Mouse (Mus musculus) CH12.LX (cell line): ENCODE measurements at regions not wholly inside any gene's neighbourhood (a gene's known extent, or its start where the extent isn't known, plus 50 kb on each side); places are given as distances from the start of the nearest gene placed in this dataset.

Source experiments
- DNase-seq: peaks from one replicate; pipeline ENCODE4 v3.0.0-alpha.2; 2013; ENCODE audit errors: extremely low read depth
- H3K27ac ChIP-seq: 2 replicates; pipeline ENCODE4 v1.5.1; 2012; ENCODE audit warnings: low read depth, mild to moderate bottlenecking, control low read depth, moderate library complexity; ENCODE audit not compliant: insufficient read depth
- H3K27me3 ChIP-seq: replicated peaks from 2 replicates; pipeline ENCODE3; 2012; ENCODE audit warnings: inconsistent platforms
- H3K36me3 ChIP-seq, 2 experiments: replicated peaks in 1 of 2; 2 replicates each; pipeline versions ENCODE3 to v1.6.1; 2012; ENCODE audit warnings: inconsistent platforms in 1 of 2, low read length in 1 of 2, mild to moderate bottlenecking in 1 of 2, mixed read lengths in 1 of 2, moderate library complexity in 1 of 2; ENCODE audit not compliant: control insufficient read depth in 1 of 2, insufficient read depth in 1 of 2
- H3K4me1 ChIP-seq, 2 experiments: 2 replicates each; pipeline ENCODE4 v1.6.1; 2012; ENCODE audit warnings: inconsistent platforms in 1 of 2, moderate library complexity in 1 of 2; ENCODE audit not compliant: insufficient read depth in 2 of 2, control insufficient read depth in 1 of 2
- H3K4me2 ChIP-seq: 2 replicates; pipeline ENCODE4 v1.6.1; 2012; ENCODE audit warnings: low read depth, mild to moderate bottlenecking, control low read depth; ENCODE audit not compliant: poor library complexity, insufficient read depth, severe bottlenecking
- H3K4me3 ChIP-seq, 3 experiments: fragments of 150-350 bp in 1 of 3; sonication (generic) in 1 of 3; replicated peaks in 1 of 3; 2 replicates each; pipeline versions ENCODE3 to v1.5.1; 2011 to 2012; ENCODE audit warnings: low read depth in 2 of 3, low read length in 2 of 3, mild to moderate bottlenecking in 2 of 3, moderate library complexity in 2 of 3, control low read depth in 1 of 3, improper control_type of control experiment in 1 of 3, inconsistent platforms in 1 of 3, mixed read lengths in 1 of 3; ENCODE audit not compliant: poor library complexity in 1 of 3
- H3K79me2 ChIP-seq: replicated peaks from 2 replicates; pipeline ENCODE4 v1.6.1; 2012; ENCODE audit warnings: mild to moderate bottlenecking, moderate library complexity; ENCODE audit not compliant: control insufficient read depth, poor library complexity, insufficient read depth, severe bottlenecking; ENCODE audit errors: extremely low read depth
- H3K9ac ChIP-seq: 2 replicates; pipeline ENCODE4 v1.6.1; 2012; ENCODE audit warnings: low read depth, mild to moderate bottlenecking, control low read depth, moderate library complexity; ENCODE audit not compliant: insufficient read depth
- H3K9me3 ChIP-seq: replicated peaks from 2 replicates; pipeline ENCODE3; 2012; ENCODE audit warnings: low read length, inconsistent platforms, mixed read lengths
- BHLHE40 ChIP-seq: IDR thresholded peaks from 2 replicates; pipeline ENCODE4 v1.6.1; 2011; ENCODE audit warnings: mild to moderate bottlenecking, low read depth, low read length, improper control_type of control experiment
- CHD2 ChIP-seq: IDR thresholded peaks from 2 replicates; pipeline ENCODE4 v1.6.1; 2011; ENCODE audit warnings: low read length, improper control_type of control experiment
- E2F4 ChIP-seq: IDR thresholded peaks from 2 replicates; pipeline ENCODE4 v1.6.1; 2011; ENCODE audit warnings: low read depth, low read length, improper control_type of control experiment; ENCODE audit not compliant: insufficient replicate concordance
- ELF1 ChIP-seq: IDR thresholded peaks from 2 replicates; pipeline ENCODE4 v1.6.1; 2014; ENCODE audit warnings: low read depth, mild to moderate bottlenecking, inconsistent platforms, low read length, improper control_type of control experiment
- HCFC1 ChIP-seq: IDR thresholded peaks from 2 replicates; pipeline ENCODE4 v1.6.1; 2012; ENCODE audit warnings: low read depth, mild to moderate bottlenecking, inconsistent platforms, low read length, improper control_type of control experiment
- JUN ChIP-seq: IDR thresholded peaks from 2 replicates; pipeline ENCODE4 v1.6.1; 2011; ENCODE audit warnings: low read depth, mild to moderate bottlenecking, low read length, improper control_type of control experiment, moderate library complexity; ENCODE audit not compliant: insufficient read depth
- KAT2A ChIP-seq: IDR thresholded peaks from 2 replicates; pipeline ENCODE4 v1.6.1; 2012; ENCODE audit warnings: low read length, improper control_type of control experiment, inconsistent platforms; ENCODE audit not compliant: insufficient replicate concordance
- MXI1 ChIP-seq: IDR thresholded peaks from 2 replicates; pipeline ENCODE4 v1.6.1; 2011; ENCODE audit warnings: mild to moderate bottlenecking, low read depth, low read length, improper control_type of control experiment
- NRF1 ChIP-seq: IDR thresholded peaks from 2 replicates; pipeline ENCODE4 v1.6.1; 2014; ENCODE audit warnings: low read depth, mild to moderate bottlenecking, inconsistent platforms, low read length, improper control_type of control experiment, moderate library complexity
- POLR2A ChIP-seq: IDR thresholded peaks from 2 replicates; pipeline ENCODE4 v1.6.1; 2011; ENCODE audit warnings: low read depth, mild to moderate bottlenecking, improper control_type of control experiment, low read length
- SMC3 ChIP-seq: IDR thresholded peaks from 2 replicates; pipeline ENCODE4 v1.6.1; 2011; ENCODE audit warnings: low read depth, low read length, improper control_type of control experiment
- TBP ChIP-seq: conservative IDR thresholded peaks from 2 replicates; pipeline ENCODE4 v1.6.1; 2011; ENCODE audit warnings: low read depth, low read length, improper control_type of control experiment
- UBTF ChIP-seq: IDR thresholded peaks from 2 replicates; pipeline ENCODE4 v1.6.1; 2012; ENCODE audit warnings: low read depth, mild to moderate bottlenecking, inconsistent platforms, low read length, improper control_type of control experiment, moderate library complexity
- USF2 ChIP-seq: conservative IDR thresholded peaks from 2 replicates; pipeline ENCODE4 v1.6.1; 2011; ENCODE audit warnings: low read depth, low read length, improper control_type of control experiment
- ZKSCAN1 ChIP-seq: IDR thresholded peaks from 2 replicates; pipeline ENCODE4 v1.6.1; 2012; ENCODE audit warnings: low read depth, inconsistent platforms, low read length, improper control_type of control experiment, borderline replicate concordance
- dilution Hi-C: fragments of 300-500 bp; cut with MboI; formaldehyde crosslinking; loops from 2 replicates; pipeline ENCODE4 v1.14.3; 2020; ENCODE audit warnings: low sequenced_read_pairs; ENCODE audit not compliant: extremely low pct_unique_long_range_greater_than_20kb, extremely low pct_ligation_motif_present
- in situ Hi-C: fragments of 300-500 bp; cut with MboI; formaldehyde crosslinking; loops from 3 replicates; pipeline ENCODE4 v1.14.3; 2019; ENCODE audit warnings: low sequenced_read_pairs, low pct_ligation_motif_present, low pct_unique_long_range_greater_than_20kb, mixed read lengths

DNA sequence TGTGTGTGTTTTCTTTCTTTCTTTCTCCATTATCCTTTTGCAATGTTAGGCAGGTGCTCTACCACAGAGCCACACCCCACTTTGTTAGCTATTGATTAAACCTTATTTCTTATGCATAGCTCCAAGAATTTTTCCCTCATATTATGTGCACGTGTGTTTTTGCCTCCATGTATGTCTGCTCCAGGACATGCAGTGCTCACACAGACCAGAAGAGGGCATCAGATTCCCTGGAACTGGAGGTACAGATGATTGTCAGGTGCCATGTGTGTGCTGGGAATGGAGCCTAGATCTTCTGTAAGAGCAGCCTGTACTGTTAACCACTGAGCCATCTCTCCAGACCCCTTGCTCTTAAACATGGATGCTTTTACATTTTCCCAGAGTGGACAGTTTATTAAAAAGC, 166.4 kb upstream of the Tshz3 start:
- H3K9ac ChIP-seq, result no peak overlapping the region
- TF ChIP-seq HCFC1 (no peak), BHLHE40 (no peak), UBTF (no peak), MXI1 (no peak), USF2 (no peak), TBP (no peak), SMC3 (no peak), CHD2 (no peak), E2F4 (no peak), JUN (no peak), ZKSCAN1 (no peak), ELF1 (no peak), KAT2A (no peak)
- no peaks in the 10 kb centered on the region for H3K27me3 ChIP-seq
- no peak overlapping the region for H3K4me2 ChIP-seq
- H3K4me1 ChIP-seq, result no peaks in the 10 kb centered on the region
- H3K27ac ChIP-seq, result no peak overlapping the region
- dilution Hi-C loops (no loop called here), in situ Hi-C loops (no loop called here)
- no peak for DNase-seq
- no peaks in the 10 kb centered on the region for H3K36me3 ChIP-seq
- no peaks in the 10 kb centered on the region for H3K79me2 ChIP-seq
- H3K9me3 ChIP-seq, result peaks cover 85% of the 10 kb centered on the region
- H3K4me3 ChIP-seq, result no peak overlapping the region

DNA sequence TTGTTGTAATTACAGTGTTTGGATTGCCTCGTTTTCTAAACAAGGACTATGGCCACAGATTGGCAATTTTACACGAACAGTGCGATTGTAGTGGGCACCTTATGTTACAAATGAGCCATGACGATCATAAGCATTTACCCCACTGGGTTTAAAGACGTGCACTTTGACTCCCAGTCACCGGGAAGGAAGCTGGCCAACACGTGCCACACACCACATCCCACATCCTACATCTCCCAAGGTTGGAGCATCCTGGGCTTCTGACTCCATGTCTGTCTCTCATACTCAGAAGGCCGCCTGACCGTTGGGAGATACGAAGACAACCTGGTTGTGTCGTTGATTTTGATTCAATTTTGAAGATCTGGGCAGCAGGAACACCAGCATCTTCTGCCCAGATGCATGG, 159.8 kb upstream of the Tshz3 start:
- Histone ChIP-seq H3K9ac (no peak overlapping the region), H3K4me2 (no peak overlapping the region)

GRCm38 (mm10) chr7:36548007-36548406, 149.9 kb upstream of the Tshz3 start:
- H3K9ac ChIP-seq, result no peak overlapping the region
- H3K36me3 ChIP-seq, result no peaks in the 10 kb centered on the region
- no peaks in the 10 kb centered on the region for H3K4me1 ChIP-seq
- in situ Hi-C loops, result no loop called here
- no peak overlapping the region for H3K4me2 ChIP-seq
- TF ChIP-seq HCFC1 (no peak), POLR2A (no peak), MXI1 (no peak)
- no peaks in the 10 kb centered on the region for H3K79me2 ChIP-seq
- H3K27ac ChIP-seq, result no peak overlapping the region
- H3K27me3 ChIP-seq, result no peaks in the 10 kb centered on the region
- peaks cover 88% of the 10 kb centered on the region for H3K9me3 ChIP-seq
- dilution Hi-C loops, result no loop called here
- no peak overlapping the region for H3K4me3 ChIP-seq
- no peak for DNase-seq

More for the DNA sequence above, 159.8 kb upstream of the Tshz3 start:
- no peak for DNase-seq
- TF ChIP-seq JUN (no peak), NRF1 (no peak), CHD2 (no peak), BHLHE40 (no peak)
- H3K79me2 ChIP-seq, result no peaks in the 10 kb centered on the region
- H3K36me3 ChIP-seq, result no peaks in the 10 kb centered on the region
- dilution Hi-C loops (no loop called here), in situ Hi-C loops (no loop called here)
- H3K27ac ChIP-seq, result no peak overlapping the region
- no peaks in the 10 kb centered on the region for H3K27me3 ChIP-seq
- no peaks in the 10 kb centered on the region for H3K4me1 ChIP-seq
- no peak overlapping the region for H3K4me3 ChIP-seq
- H3K9me3 ChIP-seq, result peaks cover 80% of the 10 kb centered on the region
